Mouse (Mus musculus) spleen, adult 2 months (tissue): ENCODE results near the gene Tnfaip8l1.

Experiments
- CTCF ChIP-seq: fragments of 200-500 bp; IDR thresholded peaks from 2 replicates; pipeline ENCODE4 v1.5.1; 2011; ENCODE audit warnings: mild to moderate bottlenecking, inconsistent platforms; ENCODE audit not compliant: insufficient read depth, insufficient read length, insufficient replicate concordance; ENCODE audit errors: extremely low read depth
- POLR2A ChIP-seq: fragments of 200-500 bp; IDR thresholded peaks from 2 replicates; pipeline ENCODE4 v1.6.1; 2011; ENCODE audit warnings: low read depth, low read length, inconsistent platforms

DNA sequence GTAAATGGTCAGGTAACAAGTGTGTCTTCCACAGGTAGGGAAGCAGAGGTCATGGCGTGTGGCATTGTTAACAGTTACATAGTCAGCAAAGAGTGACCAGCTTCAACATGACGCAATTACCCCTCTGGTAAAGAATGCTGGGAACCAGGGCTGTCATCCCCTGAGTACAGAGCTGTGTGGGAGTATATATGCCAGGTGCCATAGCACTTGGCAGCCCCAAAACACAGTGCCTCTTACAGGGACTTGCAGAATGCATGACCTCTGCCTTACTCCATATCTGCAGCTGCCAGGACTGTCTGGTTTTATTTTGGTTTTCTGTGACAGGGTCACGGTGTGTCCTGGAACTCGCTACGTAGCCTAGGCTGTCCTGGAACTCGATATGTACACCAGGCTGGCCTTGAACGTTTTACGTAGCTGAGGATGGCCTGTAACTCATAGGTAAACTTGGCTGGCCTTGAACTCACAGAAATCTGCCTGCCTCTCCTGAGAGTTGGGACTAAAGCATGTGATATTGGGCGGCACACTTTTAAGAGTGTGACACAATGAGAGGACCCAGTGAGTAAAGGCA is 45.8 kb downstream of the Tnfaip8l1 start:
- TF ChIP-seq POLR2A: no peak
- TF ChIP-seq CTCF: no peak
